Mouse (Mus musculus) heart, embryonic 13.5 days (tissue): Measurements from ENCODE around the gene Trim54. TPM values are rescaled to one million over a fixed set of nuclear protein-coding genes. Genes with fewer than 3 reads are reported as not detected.

Experiments
- ATAC-seq: fragments of 200-750 bp; cut with Nextera tagmentation; 2 replicates; pipeline ENCODE4 v1.8.0; 2017; ENCODE audit warnings: moderate TSS enrichment; ENCODE audit not compliant: insufficient number of reproducible peaks, low FRiP score, low TSS enrichment; ENCODE audit errors: extremely low read depth
- H3K27ac ChIP-seq: fragments of 300-500 bp; sonication (generic); replicated peaks from 2 replicates; pipeline ENCODE4 v1.5.1; 2015; ENCODE audit warnings: moderate library complexity, mild to moderate bottlenecking, inconsistent platforms
- H3K27me3 ChIP-seq: fragments of 300-500 bp; sonication (generic); replicated peaks from 2 replicates; pipeline ENCODE4 v1.6.1; 2015; ENCODE audit warnings: mild to moderate bottlenecking, inconsistent platforms
- H3K36me3 ChIP-seq: fragments of 300-500 bp; sonication (generic); 2 replicates; pipeline ENCODE4 v1.6.1; 2015; ENCODE audit warnings: mild to moderate bottlenecking, inconsistent platforms
- H3K4me1 ChIP-seq: fragments of 300-500 bp; sonication (generic); 2 replicates; pipeline ENCODE4 v1.6.1; 2015; ENCODE audit warnings: inconsistent platforms
- H3K4me2 ChIP-seq: fragments of 300-500 bp; sonication (generic); 2 replicates; pipeline ENCODE4 v1.6.1; 2015; ENCODE audit warnings: inconsistent platforms, mild to moderate bottlenecking, moderate library complexity
- H3K4me3 ChIP-seq: fragments of 300-500 bp; sonication (generic); 2 replicates; pipeline ENCODE4 v1.5.1; 2015; ENCODE audit warnings: moderate library complexity, mild to moderate bottlenecking, inconsistent platforms
- H3K9ac ChIP-seq: fragments of 300-500 bp; sonication (generic); 2 replicates; pipeline ENCODE4 v1.6.1; 2015; ENCODE audit warnings: inconsistent platforms, mild to moderate bottlenecking, moderate library complexity
- H3K9me3 ChIP-seq: fragments of 300-500 bp; sonication (generic); 2 replicates; pipeline ENCODE4 v1.6.1; 2016; ENCODE audit warnings: inconsistent platforms
- WGBS: fragments of 180-500 bp; shearing (Covaris S2); methylation state at CpG from one replicate; pipeline ENCODE4 v1.1.7; 2015; ENCODE audit warnings: mixed read lengths; 5-methylcytosine and 5-hydroxymethylcytosine counted together
- polyA plus RNA-seq: library from polyadenylated mRNA; unstranded; fragments of >200 nt; fragmentation: Nextera tagmentation; extraction: Ambion mirVana; gene quantifications from 2 replicates; pipeline ENCODE4 v1.2.1, GENCODE M21; 2015

Trim54 gene
- polyA plus RNA-seq, 1 experiment from 2014 or later: 10.7 TPM

- Histone ChIP-seq H3K4me3 (no peak overlapping the region), H3K9ac (0 out of 2 replicates have a peak overlapping the region, but pooled peaks have one; percentile 33), H3K27ac (no peak overlapping the region), H3K4me2 (no peak overlapping the region), H3K9me3 (no peaks in the 10 kb centered on the region), H3K4me1 (peaks cover 22% of the 10 kb centered on the region), H3K27me3 (no peaks in the 10 kb centered on the region), H3K36me3 (peaks cover 41% of the 10 kb centered on the region)
- 74% methylated on average over 3 of the region's 3 CpGs for WGBS
- no peak for ATAC-seq
Measured at GRCm38 (mm10) chr5:31151746-31152145, 35.2 kb downstream of the Trim54 start.

GRCm38 (mm10) chr5:31153516-31154151 is 37.1 kb downstream of the Trim54 start:
- Histone ChIP-seq H3K36me3 (peaks cover 45% of the 10 kb centered on the region), H3K4me1 (peaks cover 22% of the 10 kb centered on the region), H3K9ac (peak overlapping the region; percentile 85), H3K27ac (peak overlapping the region; percentile 70), H3K4me3 (peak overlapping the region; percentile 78), H3K4me2 (peak overlapping the region; percentile 95), H3K27me3 (no peaks in the 10 kb centered on the region), H3K9me3 (no peaks in the 10 kb centered on the region)
- WGBS: 27% methylated on average over 6 of the region's 6 CpGs
- ATAC-seq: no peak; the same call in 1 of the 2 replicates

- peak within 1 kb of the TSS; percentile 70 for H3K27ac ChIP-seq
- H3K4me2 ChIP-seq: peak within 1 kb of the TSS; percentile 95
- peak; percentile 91 for ATAC-seq
- peaks cover 22% of the 10 kb centered on the region for H3K4me1 ChIP-seq
- peaks cover 51% of the 10 kb centered on the region for H3K36me3 ChIP-seq
- peak within 1 kb of the TSS; percentile 78 for H3K4me3 ChIP-seq
- WGBS: under 1% methylated on average over 19 of the region's 19 CpGs
- H3K9ac ChIP-seq: peak within 1 kb of the TSS; percentile 85
- H3K27me3 ChIP-seq: no peaks in the 10 kb centered on the region
- H3K9me3 ChIP-seq: no peaks in the 10 kb centered on the region
Measured at GRCm38 (mm10) chr5:31154152-31154553, 37.6 kb downstream of the Trim54 start, which contains the start of gene Mpv17. Mpv17 (minus strand) TSS chr5:31154251.

GRCm38 (mm10) chr5:31162462-31162861 is 46.0 kb downstream of the Trim54 start:
- H3K9me3 ChIP-seq: no peaks in the 10 kb centered on the region
- no peak overlapping the region for H3K4me3 ChIP-seq
- peaks cover 98% of the 10 kb centered on the region for H3K36me3 ChIP-seq
- no peak for ATAC-seq
- no peak overlapping the region for H3K27ac ChIP-seq
- no peak overlapping the region for H3K9ac ChIP-seq
- no peaks in the 10 kb centered on the region for H3K4me1 ChIP-seq
- no peak overlapping the region for H3K4me2 ChIP-seq
- no peaks in the 10 kb centered on the region for H3K27me3 ChIP-seq

- 66% methylated on average over 1 of the region's 1 CpGs for WGBS
- no peaks in the 10 kb centered on the region for H3K9me3 ChIP-seq
- no peak overlapping the region for H3K27ac ChIP-seq
- no peak for ATAC-seq
- no peak overlapping the region for H3K4me2 ChIP-seq
- no peaks in the 10 kb centered on the region for H3K4me1 ChIP-seq
- H3K4me3 ChIP-seq: no peak overlapping the region
- H3K9ac ChIP-seq: no peak overlapping the region
- no peaks in the 10 kb centered on the region for H3K27me3 ChIP-seq
- peaks cover 98% of the 10 kb centered on the region for H3K36me3 ChIP-seq
Measured at GRCm38 (mm10) chr5:31164878-31165277, 48.4 kb downstream of the Trim54 start.

GRCm38 (mm10) chr5:31168630-31169029 is 52.1 kb downstream of the Trim54 start:
- Histone ChIP-seq H3K4me2 (no peak overlapping the region), H3K36me3 (peaks cover 98% of the 10 kb centered on the region), H3K9me3 (no peaks in the 10 kb centered on the region), H3K9ac (no peak overlapping the region), H3K27ac (no peak overlapping the region), H3K4me1 (no peaks in the 10 kb centered on the region), H3K27me3 (no peaks in the 10 kb centered on the region), H3K4me3 (no peak overlapping the region)
- ATAC-seq: no peak
- 67% methylated on average over 4 of the region's 4 CpGs for WGBS

GRCm38 (mm10) chr5:31179301-31179765 is 62.8 kb downstream of the Trim54 start:
- Histone ChIP-seq H3K4me2 (peak overlapping the region; percentile 98), H3K36me3 (peaks cover 12% of the 10 kb centered on the region), H3K27me3 (no peaks in the 10 kb centered on the region), H3K9me3 (no peaks in the 10 kb centered on the region), H3K4me1 (peaks cover 20% of the 10 kb centered on the region), H3K27ac (peak overlapping the region; percentile 97), H3K4me3 (peak overlapping the region; percentile 84), H3K9ac (peak overlapping the region; percentile 92)
- peak; percentile 29; the same call in 1 of the 2 replicates for ATAC-seq
- WGBS: under 1% methylated on average over 25 of the region's 25 CpGs

- H3K9me3 ChIP-seq: no peaks in the 10 kb centered on the region
- H3K4me3 ChIP-seq: peak within 1 kb of the TSS; percentile 84
- H3K27me3 ChIP-seq: no peaks in the 10 kb centered on the region
- H3K36me3 ChIP-seq: peaks cover 9% of the 10 kb centered on the region; the same call in 1 of the 2 replicates
- peaks cover 20% of the 10 kb centered on the region for H3K4me1 ChIP-seq
- peak within 1 kb of the TSS; percentile 97 for H3K27ac ChIP-seq
- peak within 1 kb of the TSS; percentile 98 for H3K4me2 ChIP-seq
- H3K9ac ChIP-seq: peak within 1 kb of the TSS; percentile 92
- peak; percentile 89 for ATAC-seq
- WGBS: under 1% methylated on average over 59 of the region's 59 CpGs
Measured at GRCm38 (mm10) chr5:31179766-31180630, 63.5 kb downstream of the Trim54 start, which contains the start of the genes Gm29609 and Gtf3c2. Gm29609 (minus strand) TSS chr5:31179911. Gtf3c2 (minus strand) TSS chr5:31180144.

- 90% methylated on average over 9 of the region's 9 CpGs for WGBS
- H3K4me2 ChIP-seq: peak overlapping the region; percentile 98
- ATAC-seq: no peak
- H3K4me3 ChIP-seq: peak overlapping the region; percentile 84; the same call in 1 of the 2 replicates
- H3K9me3 ChIP-seq: no peaks in the 10 kb centered on the region
- no peaks in the 10 kb centered on the region for H3K27me3 ChIP-seq
- no peak overlapping the region for H3K27ac ChIP-seq
- H3K9ac ChIP-seq: no peak overlapping the region
- H3K4me1 ChIP-seq: peaks cover 20% of the 10 kb centered on the region
- H3K36me3 ChIP-seq: peaks cover 10% of the 10 kb centered on the region; the same call in 1 of the 2 replicates
Measured at GRCm38 (mm10) chr5:31181183-31181770, 64.8 kb downstream of the Trim54 start.

GRCm38 (mm10) chr5:31183678-31184077 is 67.2 kb downstream of the Trim54 start:
- ATAC-seq: no peak
- WGBS: 35% methylated on average over 4 of the region's 4 CpGs

More at GRCm38 (mm10) chr5:31183678-31184077, 67.2 kb downstream of the Trim54 start:
- no peak overlapping the region for H3K27ac ChIP-seq
- H3K4me2 ChIP-seq: no peak overlapping the region
- H3K4me3 ChIP-seq: no peak overlapping the region
- H3K4me1 ChIP-seq: peaks cover 10% of the 10 kb centered on the region
- no peak overlapping the region for H3K9ac ChIP-seq
- peaks cover 25% of the 10 kb centered on the region for H3K36me3 ChIP-seq
- H3K9me3 ChIP-seq: no peaks in the 10 kb centered on the region
- no peaks in the 10 kb centered on the region for H3K27me3 ChIP-seq
